12 mouse cellular contexts compared by ENCODE assay signal in genomic region chr11:99168030-99168474, GRCm38 (mm10). TPM values are rescaled to one million over a fixed set of nuclear protein-coding genes. Genes with fewer than 3 reads are reported as not detected.
DNase-seq lines count a peak whose midpoint lies in the region; ATAC-seq lines count a peak whose summit lies in the region.
"Had no signal": no experiment of that assay in that cellular context is flagged by ENCODE, and none has a peak within 500 bp of the region (broad histone marks: within the 10 kb centered on the region; RNA-seq: fewer than 3 reads in every experiment).

No protein-coding gene starts in this region.

- H3K4me1 ChIP-seq in brown adipose tissue, adult 24 weeks (ENCODE audit: control insufficient read depth, insufficient read depth, insufficient read length, low read length), result peaks cover 7% of the 10 kb centered on the region
- H3K4me1 ChIP-seq in forebrain, embryonic 12.5 days, result no peaks in the 10 kb centered on the region
- H3K4me1 ChIP-seq in forebrain, embryonic 13.5 days, result no peaks in the 10 kb centered on the region
- H3K4me1 ChIP-seq: liver, embryonic 15.5 days had no signal

- no peaks in the 10 kb centered on the region for H3K9me3 ChIP-seq in forebrain, embryonic 12.5 days
- H3K9me3 ChIP-seq in forebrain, embryonic 13.5 days (replicated peaks), result no peaks in the 10 kb centered on the region
- H3K9me3 ChIP-seq: embryonic facial prominence, embryonic 10.5 days; liver, embryonic 15.5 days; midbrain, embryonic 10.5 days had no signal

- DNase-seq in A20 (ENCODE audit: low read depth, low spot score), result peak; percentile 93
- peak; percentile 94 to 98 for DNase-seq in B cell, adult 2 months
- DNase-seq in frontal cortex, postnatal 10 days (ENCODE audit: low spot score in 2 of 2), result no peak
- DNase-seq: cerebellum, adult 9-11 months had no signal

- 79% methylated on average over 12 of the region's 12 CpGs for WGBS in forebrain, embryonic 12.5 days
- WGBS in forebrain, embryonic 13.5 days, result 81% methylated on average over 12 of the region's 12 CpGs

- no peaks in the 10 kb centered on the region for H3K36me3 ChIP-seq in forebrain, embryonic 12.5 days (replicated peaks)
- H3K36me3 ChIP-seq in forebrain, embryonic 13.5 days (ENCODE audit: poor library complexity, severe bottlenecking), result no peaks in the 10 kb centered on the region
- H3K36me3 ChIP-seq: embryonic facial prominence, embryonic 10.5 days; liver, embryonic 15.5 days; midbrain, embryonic 10.5 days had no signal

- H3K4me2 ChIP-seq in forebrain, embryonic 12.5 days, result no peak overlapping the region
- no peak overlapping the region for H3K4me2 ChIP-seq in forebrain, embryonic 13.5 days
- H3K4me2 ChIP-seq: liver, embryonic 15.5 days had no signal

- H3K9ac ChIP-seq in forebrain, embryonic 12.5 days, result no peak overlapping the region
- no peak overlapping the region for H3K9ac ChIP-seq in forebrain, embryonic 13.5 days
- H3K9ac ChIP-seq: liver, embryonic 15.5 days had no signal

- no peaks in the 10 kb centered on the region for H3K27me3 ChIP-seq in forebrain, embryonic 12.5 days
- H3K27me3 ChIP-seq in forebrain, embryonic 13.5 days, result no peaks in the 10 kb centered on the region
- H3K27me3 ChIP-seq: liver, embryonic 15.5 days had no signal

- 0 out of 2 replicates have a peak overlapping the region, but pooled peaks have one; percentile 25 for H3K4me3 ChIP-seq in brown adipose tissue, adult 24 weeks (ENCODE audit: insufficient read depth, low read depth, low read length)
- H3K4me3 ChIP-seq in forebrain, embryonic 12.5 days (replicated peaks), result no peak overlapping the region
- H3K4me3 ChIP-seq in forebrain, embryonic 13.5 days, result no peak overlapping the region
- H3K4me3 ChIP-seq: embryonic facial prominence, embryonic 10.5 days; liver, embryonic 15.5 days; midbrain, embryonic 10.5 days had no signal

- ATAC-seq in neutrophil, adult 5-6 weeks (ENCODE audit: extremely low read depth, insufficient number of reproducible peaks, low FRiP score, poor library complexity, severe bottlenecking), result peak; percentile 78
- ATAC-seq in forebrain, embryonic 12.5 days (ENCODE audit: low FRiP score), result no peak
- no peak for ATAC-seq in forebrain, embryonic 13.5 days
- ATAC-seq: intestine, embryonic 16.5 days had no signal

- H3K27ac ChIP-seq in brown adipose tissue, adult 24 weeks (replicated peaks; ENCODE audit: low read depth, low read length), result no peak overlapping the region
- no peak overlapping the region for H3K27ac ChIP-seq in forebrain, embryonic 12.5 days
- H3K27ac ChIP-seq in forebrain, embryonic 13.5 days, result no peak overlapping the region
- H3K27ac ChIP-seq: embryonic facial prominence, embryonic 10.5 days; liver, embryonic 15.5 days; midbrain, embryonic 10.5 days had no signal

RNA-seq across cellular contexts. Expression of gene Ccr7, which starts 13.2 kb away (rescaled TPM):
- polyA plus RNA-seq in brown adipose tissue, adult 24 weeks (2012; ENCODE audit: insufficient read depth, insufficient read length, missing spikeins), result not detected in 2 replicates
- 172 and 173 TPM in 2 replicates for total RNA-seq in neutrophil, adult 5-6 weeks (2017)
- polyA plus RNA-seq in forebrain, embryonic 12.5 days (2016; fragmentation: Nextera tagmentation; extraction: Ambion mirVana), result 0.19 TPM in 1 of 2 replicates, not detected in the other
- 0.14 TPM in 1 of 2 replicates, not detected in the other for polyA plus RNA-seq in forebrain, embryonic 13.5 days (2015; fragmentation: Nextera tagmentation; extraction: Ambion mirVana)

Comparison
In these comparisons a context has a peak if more than half of its experiments do, and no peak if none do; other contexts are left out.
1. DNase-seq: peak in A20 (single experiment) and B cell, adult 2 months (2 of 2); none in frontal cortex, postnatal 10 days (0 of 2).